Mouse (Mus musculus): ENCODE data around the gene Nxnl1. TPM values are rescaled to one million over a fixed set of nuclear protein-coding genes. Genes with fewer than 3 reads are reported as not detected.
A peak's percentile ranks its signal among the peaks of the same experiment; 100 is the strongest.

Nxnl1 gene
- polyA plus RNA-seq, 1 experiment from 2014 or later = 0.13 TPM

GRCm38 (mm10) chr8:71577856-71578387 is 11.5 kb upstream of the Nxnl1 start:
- TF ChIP-seq EP300 (IDR thresholded peaks at IDR 0.05) (no peak), CTCF (IDR thresholded peaks at IDR 0.05) (no peak)
- H3K4me3 ChIP-seq (ENCODE audit: low read depth, low read length) = no peak overlapping the region
- WGBS = 40% methylated on average over 4 of the region's 4 CpGs
- no peaks in the 10 kb centered on the region for H3K9me3 ChIP-seq (ENCODE audit: low read length)
- no peak overlapping the region for H3K4me2 ChIP-seq (replicated peaks; ENCODE audit: low read depth, low read length)
- no peak for ATAC-seq
- H3K36me3 ChIP-seq (ENCODE audit: insufficient read depth, low read length) = no peaks in the 10 kb centered on the region
- H3K27ac ChIP-seq (ENCODE audit: low read length) = no peak overlapping the region
- H3K27me3 ChIP-seq (replicated peaks; ENCODE audit: insufficient read depth, low read length) = no peaks in the 10 kb centered on the region
- H3K9ac ChIP-seq (replicated peaks; ENCODE audit: low read depth) = no peak overlapping the region
- no peak for DNase-seq (ENCODE audit: low spot score)
- no peaks in the 10 kb centered on the region for H3K4me1 ChIP-seq (ENCODE audit: insufficient read depth, low read depth, low read length)

- Histone ChIP-seq H3K27me3 (replicated peaks; ENCODE audit: insufficient read depth, low read length) (no peaks in the 10 kb centered on the region), H3K27ac (ENCODE audit: low read length) (no peak overlapping the region), H3K4me1 (ENCODE audit: insufficient read depth, low read depth, low read length) (no peaks in the 10 kb centered on the region), H3K9me3 (ENCODE audit: low read length) (no peaks in the 10 kb centered on the region), H3K4me2 (replicated peaks; ENCODE audit: low read depth, low read length) (no peak overlapping the region), H3K36me3 (ENCODE audit: insufficient read depth, low read length) (no peaks in the 10 kb centered on the region), H3K4me3 (ENCODE audit: low read depth, low read length) (no peak overlapping the region), H3K9ac (replicated peaks; ENCODE audit: low read depth) (no peak overlapping the region)
- ATAC-seq (no peak), DNase-seq (ENCODE audit: low spot score) (peak; percentile 16)
- TF ChIP-seq EP300 (IDR thresholded peaks at IDR 0.05) (no peak), CTCF (IDR thresholded peaks at IDR 0.05) (no peak)
- 46% methylated on average over 1 of the region's 1 CpGs for WGBS
Measured at GRCm38 (mm10) chr8:71575020-71575419, 8.6 kb upstream of the Nxnl1 start.

- Histone ChIP-seq H3K27ac (ENCODE audit: low read length) (no peak overlapping the region), H3K4me2 (replicated peaks; ENCODE audit: low read depth, low read length) (no peak overlapping the region), H3K9ac (replicated peaks; ENCODE audit: low read depth) (no peak overlapping the region), H3K9me3 (ENCODE audit: low read length) (no peaks in the 10 kb centered on the region), H3K27me3 (replicated peaks; ENCODE audit: insufficient read depth, low read length) (no peaks in the 10 kb centered on the region), H3K4me1 (ENCODE audit: insufficient read depth, low read depth, low read length) (no peaks in the 10 kb centered on the region), H3K4me3 (ENCODE audit: low read depth, low read length) (no peak overlapping the region), H3K36me3 (ENCODE audit: insufficient read depth, low read length) (no peaks in the 10 kb centered on the region)
- no peak for ATAC-seq
- WGBS = 63% methylated on average over 7 of the region's 7 CpGs
- TF ChIP-seq CTCF (IDR thresholded peaks at IDR 0.05) = no peak
- TF ChIP-seq EP300 (IDR thresholded peaks at IDR 0.05) = no peak
- no peak for DNase-seq (ENCODE audit: low spot score)
Measured at GRCm38 (mm10) chr8:71574426-71574825, 8.0 kb upstream of the Nxnl1 start.

DNA sequence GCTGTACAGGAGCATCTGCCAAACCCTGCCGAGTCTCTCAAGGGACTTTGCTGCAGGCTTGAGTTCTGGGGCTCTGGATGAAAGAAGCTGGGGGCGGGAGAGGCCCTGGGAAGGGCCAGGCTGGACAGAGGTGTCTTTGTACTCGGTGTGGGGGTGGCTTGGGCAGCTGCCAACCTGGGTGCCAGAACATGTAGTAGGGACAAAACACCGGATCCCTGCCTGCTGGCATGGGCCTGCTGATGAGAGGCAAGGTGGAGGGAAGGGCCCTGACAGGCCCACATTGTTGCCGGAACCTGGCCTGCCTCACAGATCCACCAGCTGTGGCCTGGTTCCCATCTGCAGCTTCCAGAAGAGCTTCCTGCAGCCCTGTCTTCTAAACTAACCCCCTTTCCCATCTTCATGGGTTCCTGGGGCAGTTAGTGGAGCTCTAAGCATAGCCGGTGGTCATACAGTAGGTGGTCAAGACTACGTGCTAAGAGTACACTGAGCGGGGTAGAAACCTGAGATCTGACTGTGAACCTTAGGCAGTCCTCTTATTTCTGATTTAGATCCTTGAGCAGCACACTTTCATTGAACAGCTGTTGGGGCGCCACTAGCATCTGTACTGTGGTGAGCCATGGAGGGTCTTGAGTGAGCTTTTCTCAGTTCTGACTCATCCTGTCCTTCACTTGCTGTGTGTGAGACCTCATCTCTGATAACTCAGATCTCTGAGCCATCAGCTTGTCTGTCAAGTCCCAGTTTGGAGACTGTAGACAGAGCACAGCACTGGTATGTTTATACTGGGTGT is 6.6 kb upstream of the Nxnl1 start:
- Histone ChIP-seq H3K27ac (ENCODE audit: low read length) (no peak overlapping the region), H3K27me3 (replicated peaks; ENCODE audit: insufficient read depth, low read length) (no peaks in the 10 kb centered on the region), H3K9ac (replicated peaks; ENCODE audit: low read depth) (no peak overlapping the region), H3K9me3 (ENCODE audit: low read length) (no peaks in the 10 kb centered on the region), H3K4me3 (ENCODE audit: low read depth, low read length) (no peak overlapping the region), H3K4me2 (replicated peaks; ENCODE audit: low read depth, low read length) (no peak overlapping the region), H3K36me3 (ENCODE audit: insufficient read depth, low read length) (no peaks in the 10 kb centered on the region), H3K4me1 (ENCODE audit: insufficient read depth, low read depth, low read length) (peaks cover 10% of the 10 kb centered on the region; the same call in 1 of the 2 replicates)
- ATAC-seq (no peak), DNase-seq (ENCODE audit: low spot score) (peak; percentile 50)
- 56% methylated on average over 9 of the region's 9 CpGs for WGBS
- no peak for TF ChIP-seq EP300 (IDR thresholded peaks at IDR 0.05)
- no peak for TF ChIP-seq CTCF (IDR thresholded peaks at IDR 0.05)

GRCm38 (mm10) chr8:71572077-71572476 is 5.7 kb upstream of the Nxnl1 start:
- Histone ChIP-seq H3K4me3 (ENCODE audit: low read depth, low read length) (no peak overlapping the region), H3K27ac (ENCODE audit: low read length) (no peak overlapping the region), H3K4me1 (ENCODE audit: insufficient read depth, low read depth, low read length) (peaks cover 10% of the 10 kb centered on the region; the same call in 1 of the 2 replicates), H3K4me2 (replicated peaks; ENCODE audit: low read depth, low read length) (no peak overlapping the region), H3K9ac (replicated peaks; ENCODE audit: low read depth) (no peak overlapping the region), H3K27me3 (replicated peaks; ENCODE audit: insufficient read depth, low read length) (no peaks in the 10 kb centered on the region), H3K36me3 (ENCODE audit: insufficient read depth, low read length) (no peaks in the 10 kb centered on the region), H3K9me3 (ENCODE audit: low read length) (no peaks in the 10 kb centered on the region)
- WGBS = 82% methylated on average over 2 of the region's 2 CpGs
- DNase-seq (ENCODE audit: low spot score) (no peak), ATAC-seq (no peak)
- no peak for TF ChIP-seq EP300 (IDR thresholded peaks at IDR 0.05)
- no peak for TF ChIP-seq CTCF (IDR thresholded peaks at IDR 0.05)

- Histone ChIP-seq H3K36me3 (ENCODE audit: insufficient read depth, low read length) (no peaks in the 10 kb centered on the region), H3K9ac (replicated peaks; ENCODE audit: low read depth) (peak overlapping the region; percentile 32), H3K4me3 (ENCODE audit: low read depth, low read length) (peak overlapping the region; percentile 47), H3K27me3 (replicated peaks; ENCODE audit: insufficient read depth, low read length) (no peaks in the 10 kb centered on the region), H3K27ac (ENCODE audit: low read length) (peak overlapping the region; percentile 74), H3K4me2 (replicated peaks; ENCODE audit: low read depth, low read length) (peak overlapping the region; percentile 69), H3K4me1 (ENCODE audit: insufficient read depth, low read depth, low read length) (peaks cover 10% of the 10 kb centered on the region; the same call in 1 of the 2 replicates), H3K9me3 (ENCODE audit: low read length) (no peaks in the 10 kb centered on the region)
- DNase-seq (ENCODE audit: low spot score) = peak; percentile 99
- WGBS = under 1% methylated on average over 41 of the region's 41 CpGs
- peak; percentile 24 for TF ChIP-seq CTCF (IDR thresholded peaks at IDR 0.05)
- TF ChIP-seq EP300 (IDR thresholded peaks at IDR 0.05) = no peak
- peak; percentile 89 for ATAC-seq
Measured at GRCm38 (mm10) chr8:71570291-71570954, 4.0 kb upstream of the Nxnl1 start.

Data from lung, postnatal 0 days (tissue).